Mouse (Mus musculus) thymus, postnatal 10 days (tissue): ENCODE data around the gene Ntf5.
A peak's percentile ranks its signal among the peaks of the same experiment; 100 is the strongest.

Experiments
- DNase-seq, 2 experiments: peaks; one replicate each; pipeline ENCODE4 v3.0.0; 2021; ENCODE audit warnings: low spot score in 2 of 2

Gene Ntf5

DNA sequence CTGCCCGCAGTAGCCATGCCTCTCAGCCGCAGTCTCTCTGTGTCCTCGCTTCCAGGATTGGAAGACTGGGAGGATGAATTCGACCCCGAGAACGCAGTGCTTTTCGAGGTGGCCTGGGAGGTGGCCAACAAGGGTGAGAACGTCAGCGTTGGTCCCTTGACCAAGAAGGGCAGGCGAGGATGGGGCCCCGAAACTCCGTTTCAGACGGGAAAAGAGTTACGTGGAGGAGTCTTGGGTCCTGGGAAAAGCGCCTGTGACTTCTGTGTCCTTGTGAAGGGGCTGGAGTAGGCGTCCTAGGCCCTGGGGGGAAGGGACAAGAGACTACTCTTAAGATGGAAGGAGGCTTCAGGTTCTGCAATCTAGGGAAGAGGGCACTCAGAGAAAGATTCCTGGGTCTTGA is 21.5 kb downstream of the Ntf5 start:
- DNase-seq = no peak

DNA sequence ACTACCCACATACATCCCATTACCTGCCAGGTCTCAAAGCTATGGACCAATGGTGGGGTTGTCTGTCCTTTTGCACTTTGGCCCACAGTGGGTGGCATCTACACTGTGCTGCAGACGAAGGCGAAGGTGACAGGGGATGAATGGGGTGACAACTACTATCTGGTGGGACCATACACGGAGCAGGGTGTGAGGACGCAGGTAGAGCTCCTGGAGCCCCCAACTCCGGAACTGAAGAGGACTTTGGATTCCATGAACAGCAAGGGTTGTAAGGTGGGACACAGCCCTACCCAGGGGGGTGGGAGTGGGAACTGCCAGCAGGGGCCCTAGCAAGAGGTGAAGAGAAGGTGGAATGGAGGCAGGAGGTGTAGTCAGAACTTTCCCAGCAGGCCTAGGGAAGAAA is 22.9 kb downstream of the Ntf5 start:
- DNase-seq = no peak

DNA sequence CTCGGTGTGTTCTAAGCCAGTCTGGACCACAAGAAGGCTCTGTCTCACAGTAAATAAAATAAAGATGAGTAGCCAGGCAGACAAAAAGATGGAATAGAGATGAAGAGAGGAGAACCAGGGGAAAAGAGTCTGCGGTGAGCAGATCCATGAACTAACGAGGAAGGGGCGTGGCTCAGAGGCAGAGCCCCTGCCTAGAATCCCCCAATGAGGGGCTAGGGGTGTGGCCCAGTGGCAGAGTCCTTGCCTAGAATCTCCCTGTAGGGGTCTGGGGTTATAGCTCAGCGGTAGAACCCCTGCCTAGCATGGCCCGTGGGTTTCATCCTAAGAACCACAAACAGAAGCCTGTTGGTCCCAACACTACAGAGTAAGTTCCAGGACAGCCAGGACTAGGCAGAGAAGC is 23.6 kb downstream of the Ntf5 start:
- DNase-seq = no peak

DNA sequence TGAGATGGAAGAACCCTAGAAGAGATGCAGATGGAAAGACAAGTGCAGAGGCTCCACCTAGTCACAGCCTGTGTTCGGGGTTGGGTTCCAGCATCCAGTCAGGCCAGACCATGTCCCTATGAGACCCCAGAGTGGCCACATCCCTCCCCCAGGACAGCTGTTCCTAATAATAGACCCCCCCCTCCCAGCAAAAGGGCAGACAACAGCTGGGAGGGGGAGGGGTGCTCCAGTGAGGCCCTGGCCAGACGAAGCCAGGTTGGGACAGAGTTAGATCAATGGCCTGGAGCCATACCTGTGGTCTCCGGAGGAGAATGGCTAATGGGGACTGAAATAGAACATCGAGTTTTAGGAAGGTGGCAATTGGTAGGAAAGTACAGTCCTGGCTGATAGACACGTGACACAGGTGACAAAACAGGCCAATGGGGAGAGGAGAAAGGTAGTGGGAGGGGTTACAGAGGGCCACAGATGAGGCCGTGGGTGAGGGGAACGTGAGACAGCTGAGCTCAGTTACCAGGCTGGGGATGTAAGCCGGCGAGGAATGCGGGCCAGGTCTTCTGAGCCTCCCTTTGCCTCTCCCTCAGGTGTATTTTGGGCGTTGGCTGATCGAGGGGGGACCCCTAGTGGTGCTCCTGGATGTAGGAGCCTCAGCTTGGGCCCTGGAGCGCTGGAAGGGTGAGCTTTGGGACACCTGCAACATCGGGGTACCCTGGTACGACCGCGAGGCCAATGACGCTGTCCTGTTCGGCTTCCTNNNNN is 24.2 kb downstream of the Ntf5 start, which contains the start of gene Ruvbl2:
Gene Ruvbl2, minus strand, starts transcription at position 576 of the 756 bp plus-strand sequence.
- no peak for DNase-seq

DNA sequence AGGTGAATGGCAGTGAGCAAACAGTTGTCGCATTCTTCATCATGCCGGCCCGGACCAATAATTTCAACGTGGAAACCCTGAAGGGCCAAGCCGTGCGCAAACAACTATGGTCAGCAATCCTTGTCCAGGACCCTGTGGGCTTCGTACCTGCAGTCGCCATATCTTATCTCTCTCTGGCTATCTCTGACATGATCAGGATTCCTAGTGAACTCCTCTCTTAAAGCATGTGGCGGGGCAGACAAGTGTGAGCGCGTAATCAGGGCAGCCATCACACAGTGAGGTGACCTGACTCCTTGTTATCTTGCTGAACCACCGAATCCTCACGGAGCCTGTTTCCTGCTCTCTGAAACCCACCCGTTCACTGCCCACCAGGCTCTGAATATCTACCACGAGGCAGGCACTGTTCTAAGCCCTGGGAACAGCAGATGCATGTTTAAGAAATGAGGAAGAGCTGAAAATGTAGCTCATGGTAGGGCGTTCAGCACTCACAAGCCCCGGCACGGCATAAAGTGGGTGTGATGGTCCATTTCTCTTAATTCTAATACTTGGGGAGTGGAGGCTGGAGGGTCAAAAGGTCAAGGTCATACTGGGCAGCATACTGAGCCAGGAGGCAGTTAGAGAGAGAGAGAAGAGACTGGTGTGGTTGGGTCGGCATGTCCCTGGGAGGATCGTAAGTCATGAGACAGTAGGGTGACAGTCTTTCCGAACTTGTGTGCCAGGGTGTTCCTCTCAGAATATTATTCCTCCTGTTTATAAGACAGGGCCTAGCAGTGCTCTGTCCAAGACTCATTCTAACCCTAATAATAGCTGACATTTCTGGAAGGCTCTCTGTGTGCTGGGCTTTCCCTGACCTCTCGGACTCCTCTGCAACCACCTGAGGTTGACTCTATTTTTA is 30.3 kb downstream of the Ntf5 start:
- no peak for DNase-seq

DNA sequence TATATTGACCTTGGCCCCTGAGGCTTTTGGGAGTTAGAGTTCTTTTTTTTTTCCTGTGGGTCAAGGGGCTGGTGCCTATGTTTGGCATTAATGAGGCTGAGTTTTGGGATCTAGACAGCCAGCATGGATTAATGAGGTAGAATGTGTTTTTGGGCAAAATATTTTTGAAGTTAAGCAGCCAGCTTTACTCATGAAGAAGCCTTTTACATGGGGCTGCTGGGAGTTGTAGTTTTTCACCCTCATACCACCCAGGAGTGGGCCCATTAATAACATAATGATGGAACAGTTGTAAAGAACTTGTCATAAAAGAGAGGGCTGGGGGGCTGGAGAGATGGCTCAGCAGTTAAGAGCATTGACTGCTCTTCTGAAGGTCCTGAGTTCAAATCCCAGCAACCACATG is 33.1 kb downstream of the Ntf5 start:
- DNase-seq = no peak

DNA sequence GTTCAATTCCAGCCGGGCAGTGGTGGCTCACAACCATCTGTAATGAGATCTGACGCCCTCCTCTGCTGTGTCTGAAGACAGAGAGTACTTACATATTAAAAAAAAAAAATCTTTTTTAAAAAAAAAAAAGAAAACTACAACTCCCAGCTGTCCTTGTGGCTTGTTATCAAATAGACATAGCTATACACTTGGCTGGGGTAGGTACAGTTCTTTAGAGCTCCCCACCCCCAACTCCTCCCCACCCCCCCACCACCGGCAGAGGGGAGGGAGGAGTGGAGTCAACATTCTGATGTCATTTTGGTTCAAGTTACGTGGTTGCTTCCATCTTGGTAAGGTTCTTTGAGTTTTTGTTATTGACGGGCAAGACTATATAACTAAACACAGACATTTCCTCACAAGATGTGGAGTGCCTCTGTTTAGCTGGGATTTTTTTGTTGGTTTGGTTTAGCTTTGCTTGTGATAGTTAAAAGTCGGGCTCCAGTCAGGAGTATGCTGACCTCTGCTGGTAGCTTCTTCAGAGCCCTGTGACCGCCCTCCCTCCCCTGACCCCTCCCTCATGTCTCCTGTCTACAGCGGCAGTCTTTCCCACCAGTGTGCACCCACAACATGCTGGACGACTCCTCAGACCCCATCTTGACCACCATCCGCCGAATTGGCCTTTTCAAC is 34.0 kb downstream of the Ntf5 start:
- DNase-seq = no peak

DNA sequence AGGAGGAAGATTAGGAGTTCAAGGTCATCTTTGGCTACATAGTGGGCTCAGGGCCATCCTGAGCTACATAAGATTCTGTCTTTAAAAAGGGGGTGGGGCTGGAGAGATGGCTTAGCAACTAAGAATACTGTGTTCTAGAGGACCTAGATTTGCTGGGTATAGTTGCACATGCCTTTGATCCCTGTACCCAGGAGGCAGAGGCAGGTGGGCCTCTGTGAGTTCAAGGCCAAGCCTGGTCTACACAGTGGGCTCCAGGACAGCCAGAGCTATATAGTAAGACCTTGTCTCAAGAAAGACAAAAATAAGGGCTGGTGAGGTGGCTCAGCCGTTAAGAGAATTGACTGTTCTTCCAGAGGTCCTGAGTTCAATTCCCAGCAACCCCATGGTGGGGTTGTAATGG is 36.5 kb downstream of the Ntf5 start:
- DNase-seq = no peak

DNA sequence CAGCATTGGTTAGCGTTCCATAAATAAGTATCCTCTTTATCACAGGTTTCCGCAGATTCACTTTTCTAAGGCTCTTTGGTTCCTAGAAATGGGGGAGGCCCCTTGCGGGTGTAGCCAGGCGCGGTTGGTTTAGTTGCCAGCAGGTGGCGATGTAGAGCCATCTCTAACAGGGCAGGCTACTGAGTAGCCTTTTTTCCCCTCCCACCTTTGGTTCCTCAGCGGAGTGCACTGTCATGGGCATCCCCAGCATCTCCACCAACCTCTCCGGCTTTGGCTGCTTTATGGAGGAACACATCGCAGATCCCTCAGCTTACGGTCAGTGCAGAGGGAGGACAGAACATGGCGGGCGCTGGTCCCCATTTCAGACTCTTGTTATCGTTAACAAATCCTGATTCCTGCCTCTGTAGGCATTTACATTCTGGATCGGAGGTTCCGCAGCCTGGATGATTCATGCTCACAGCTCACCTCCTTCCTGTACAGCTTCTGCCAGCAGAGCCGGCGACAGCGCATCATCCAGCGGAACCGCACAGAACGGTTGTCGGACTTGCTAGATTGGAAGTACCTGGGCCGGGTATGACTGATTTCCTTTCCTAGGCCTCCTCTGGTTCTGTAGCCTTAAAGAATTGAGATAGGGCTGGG is 38.0 kb downstream of the Ntf5 start:
- DNase-seq = peak; percentile 73 to 87

DNA sequence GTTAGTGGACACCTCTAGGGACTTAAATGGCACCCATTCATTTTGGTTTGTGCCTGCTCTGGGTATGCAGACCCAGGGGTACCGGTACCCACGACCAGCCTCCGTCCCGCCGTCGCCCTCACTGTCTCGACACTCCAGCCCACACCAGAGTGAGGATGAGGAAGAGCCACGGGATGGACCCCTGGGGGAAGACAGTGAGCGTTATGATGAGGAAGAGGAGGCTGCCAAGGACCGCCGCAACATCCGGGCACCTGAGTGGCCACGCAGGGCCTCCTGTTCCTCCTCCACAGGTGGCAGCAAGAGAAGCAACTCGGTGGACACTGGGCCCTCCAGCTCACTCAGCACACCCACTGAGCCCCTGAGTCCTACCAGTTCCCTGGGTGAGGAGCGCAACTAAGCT is 41.5 kb downstream of the Ntf5 start:
- DNase-seq = no peak

DNA sequence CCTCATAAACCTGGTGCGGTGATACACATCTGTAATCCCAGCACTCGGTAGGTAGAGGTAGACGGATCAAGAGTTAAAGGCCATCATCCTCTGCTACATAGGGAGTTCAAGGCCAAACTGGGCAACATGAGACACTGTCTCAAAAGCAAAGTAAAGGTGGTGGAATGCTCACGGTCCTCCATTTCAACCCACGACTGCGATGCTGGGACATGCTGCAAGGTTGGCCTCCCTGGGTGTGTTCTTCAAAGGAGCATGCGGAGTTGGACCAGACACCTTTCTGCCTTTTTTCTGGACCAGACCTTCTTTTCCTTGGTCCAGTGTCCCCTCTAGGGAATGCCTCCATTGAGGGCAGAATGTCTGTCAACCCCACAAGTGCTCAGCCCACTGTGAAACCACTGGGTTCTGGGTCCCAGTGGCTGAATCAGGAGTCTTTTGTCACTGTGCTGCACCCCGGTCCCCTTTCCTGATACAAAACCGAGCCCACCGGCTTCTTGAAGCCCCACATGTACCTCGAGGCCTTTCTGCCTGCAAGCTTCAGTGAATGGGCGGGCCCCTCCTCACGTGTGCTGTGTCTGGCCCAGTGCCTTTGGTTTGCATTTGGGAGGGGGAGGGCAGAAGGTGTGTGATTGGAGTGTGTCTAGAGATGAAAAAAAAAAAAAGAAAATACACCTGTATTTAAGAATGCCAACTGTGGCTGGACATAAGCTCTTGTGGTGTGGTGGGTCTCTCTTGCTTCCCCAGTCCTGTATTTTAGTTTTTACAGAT is 42.6 kb downstream of the Ntf5 start:
- DNase-seq = no peak

DNA sequence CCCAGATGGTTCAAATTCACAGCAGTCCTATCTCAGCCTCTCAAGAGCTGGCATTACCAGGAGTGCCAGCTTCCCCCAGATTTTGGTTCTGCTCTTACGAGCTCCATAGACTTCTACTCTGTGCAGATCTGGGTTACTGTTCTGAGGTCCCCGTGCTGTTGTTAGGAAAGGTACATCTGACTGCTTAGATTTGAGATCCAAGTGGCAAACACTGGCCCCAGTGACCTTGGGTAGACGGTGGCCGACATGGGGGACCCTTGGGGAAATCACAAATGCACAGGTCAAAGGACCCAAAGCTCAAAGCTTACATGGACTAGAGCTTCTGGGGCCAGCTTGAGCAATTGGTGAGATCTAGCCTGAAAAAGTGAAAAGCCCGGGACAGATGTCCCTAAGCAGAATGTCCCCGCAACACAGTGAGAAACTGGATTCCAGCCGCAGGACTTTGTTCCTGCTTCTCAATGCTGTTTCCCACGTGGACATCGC is 43.3 kb downstream of the Ntf5 start:
- no peak for DNase-seq

DNA sequence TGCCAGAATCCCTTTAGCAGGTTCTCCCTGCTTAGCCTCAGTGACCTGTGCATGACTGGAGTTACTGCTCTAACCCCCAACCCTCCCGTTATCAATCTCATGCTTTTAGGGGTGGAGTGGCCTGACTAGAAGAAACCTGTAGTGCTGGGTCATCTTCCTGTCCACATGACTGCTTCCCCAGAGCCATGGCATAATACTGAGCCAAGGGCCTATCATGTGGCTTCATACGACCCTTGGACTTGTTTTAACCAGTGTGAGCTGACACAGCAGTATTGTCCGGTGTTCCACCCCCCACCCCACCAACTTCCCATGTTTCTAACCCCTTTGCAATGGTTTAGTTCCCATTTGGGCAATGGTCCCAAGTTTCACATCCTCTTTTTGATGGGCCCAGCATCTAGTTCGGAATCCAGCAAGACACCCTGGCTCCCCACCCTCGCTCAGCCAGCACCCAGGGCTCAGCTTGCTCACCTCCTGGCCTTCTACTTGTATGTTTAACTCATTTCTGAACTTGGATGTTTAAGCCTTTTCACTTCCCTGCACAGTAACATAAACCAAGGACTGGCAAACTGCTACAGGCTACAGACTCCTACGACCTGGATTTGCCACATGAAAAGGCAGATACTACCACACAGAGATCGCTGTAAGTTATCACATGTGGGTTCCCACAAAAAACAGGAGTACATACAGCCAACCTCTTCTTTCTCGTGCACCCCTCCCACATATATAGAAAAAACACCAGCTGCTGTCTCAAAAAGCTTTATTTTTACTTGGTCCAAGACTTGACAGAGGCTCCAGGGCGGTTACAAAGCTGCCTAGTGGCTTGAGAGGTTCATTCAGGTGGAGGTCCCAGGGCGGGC is 43.9 kb downstream of the Ntf5 start:
- DNase-seq = no peak

DNA sequence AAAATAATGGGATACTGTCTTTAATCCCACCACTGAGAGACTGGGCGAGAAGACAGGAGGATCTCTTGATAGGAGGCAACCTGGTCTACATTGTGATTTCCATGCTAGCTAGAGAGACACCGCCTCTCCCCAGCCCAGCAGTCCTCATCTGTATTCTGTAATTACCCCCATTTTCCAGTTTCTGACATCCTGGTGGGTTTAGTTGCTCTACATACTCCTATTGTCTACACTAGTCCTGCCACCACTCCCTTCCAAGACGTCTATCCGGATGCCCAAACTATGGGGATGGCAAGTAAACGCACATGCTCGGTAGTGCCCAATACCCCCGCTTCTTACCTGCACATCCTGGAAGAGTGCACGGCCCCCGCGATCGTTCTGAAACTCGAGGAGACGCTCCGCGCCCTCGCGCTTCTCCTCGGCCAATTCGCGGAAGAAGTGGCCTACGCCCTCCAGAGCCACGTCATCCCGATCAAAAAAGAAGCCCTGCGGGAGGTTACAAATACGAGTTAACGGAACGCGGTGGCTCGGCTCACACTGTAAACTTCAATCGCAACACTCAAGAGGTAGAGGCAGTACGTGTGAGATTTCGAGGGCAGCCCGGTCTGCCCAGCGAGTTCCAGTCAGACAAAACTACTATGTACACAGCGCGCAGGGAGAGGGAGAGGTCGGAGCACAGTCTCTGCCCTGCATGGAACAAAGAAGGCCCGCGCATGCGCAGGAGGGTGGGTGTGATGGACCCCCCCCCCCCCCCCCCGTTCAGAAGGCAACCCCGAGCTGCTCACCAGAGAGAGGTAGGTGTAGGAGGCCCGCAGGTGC is 45.5 kb downstream of the Ntf5 start:
- peak; percentile 76 to 89 for DNase-seq

DNA sequence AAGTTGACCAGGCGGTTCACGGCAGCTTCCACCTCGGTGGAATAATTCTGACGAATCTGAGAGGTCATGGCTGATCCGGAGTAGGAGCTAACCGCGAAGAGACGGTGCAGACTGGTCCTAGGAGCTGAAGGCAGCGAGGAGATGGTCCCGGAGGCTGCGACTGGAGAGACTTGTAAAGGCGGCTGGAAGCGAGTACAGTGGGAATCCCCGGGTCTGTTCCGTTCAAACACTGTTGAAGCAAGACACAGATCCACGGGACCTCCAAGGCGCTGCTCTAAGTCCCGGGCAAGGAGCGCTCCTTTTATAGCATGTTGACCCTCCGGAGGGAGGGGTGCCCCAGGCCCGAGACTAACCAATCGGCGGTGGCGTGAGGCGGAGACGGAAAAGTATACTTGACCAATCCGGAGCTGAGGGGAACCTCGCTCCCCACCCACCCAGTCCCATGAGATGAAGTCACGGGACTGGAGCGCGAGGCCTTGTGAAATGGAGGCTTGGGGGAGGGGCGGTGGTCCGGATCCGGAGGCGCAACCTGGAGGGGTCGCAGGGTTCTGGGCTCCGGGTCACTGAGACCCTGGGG is 46.2 kb downstream of the Ntf5 start, which contains the start of gene Ftl1:
Gene Ftl1, minus strand, starts transcription at position 321 of the 577 bp plus-strand sequence.
- peak; percentile 96 to 98 for DNase-seq

DNA sequence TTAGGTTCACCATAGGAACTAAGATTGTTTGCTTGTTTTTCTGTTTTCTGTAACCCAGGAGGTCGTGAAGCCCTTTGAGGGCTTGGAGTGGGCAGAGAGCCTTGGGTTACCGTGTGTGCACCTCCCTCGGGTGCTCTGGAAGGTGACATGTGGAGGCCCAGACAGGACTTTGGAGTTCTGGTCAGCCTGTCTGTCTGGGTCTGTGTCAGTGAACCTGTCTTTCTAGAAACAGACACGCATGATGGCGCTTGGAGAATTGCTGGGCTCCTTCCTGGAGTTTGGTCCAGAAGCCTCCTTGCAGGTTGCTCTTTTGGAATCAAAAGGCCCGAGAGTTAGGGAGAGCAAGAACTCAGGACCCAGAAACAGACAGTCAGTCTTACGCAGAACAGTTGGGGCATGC is 46.9 kb downstream of the Ntf5 start:
- no peak for DNase-seq

DNA sequence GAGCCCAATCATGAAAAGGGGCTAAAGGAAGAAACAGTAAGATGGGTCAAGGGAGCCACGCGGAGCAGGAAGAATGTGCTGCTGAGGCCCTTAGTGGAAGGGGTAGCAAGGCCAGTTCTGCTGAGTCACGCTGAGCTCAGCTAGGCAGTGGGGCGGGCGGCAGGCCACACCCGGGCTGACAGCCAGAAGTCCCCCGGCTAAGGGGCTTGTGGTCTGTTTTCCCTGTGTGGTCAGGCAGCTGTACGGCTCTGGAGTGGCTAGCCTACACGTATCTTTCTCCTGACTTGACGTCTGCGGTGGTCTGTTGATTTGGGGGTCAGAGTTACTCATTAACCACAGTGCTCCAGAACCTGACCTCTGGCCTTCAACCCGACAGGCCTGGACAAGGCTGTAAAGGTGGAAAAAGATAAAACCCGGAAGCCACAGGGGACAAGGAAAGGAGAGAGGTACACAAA is 47.4 kb downstream of the Ntf5 start:
- no peak for DNase-seq

DNA sequence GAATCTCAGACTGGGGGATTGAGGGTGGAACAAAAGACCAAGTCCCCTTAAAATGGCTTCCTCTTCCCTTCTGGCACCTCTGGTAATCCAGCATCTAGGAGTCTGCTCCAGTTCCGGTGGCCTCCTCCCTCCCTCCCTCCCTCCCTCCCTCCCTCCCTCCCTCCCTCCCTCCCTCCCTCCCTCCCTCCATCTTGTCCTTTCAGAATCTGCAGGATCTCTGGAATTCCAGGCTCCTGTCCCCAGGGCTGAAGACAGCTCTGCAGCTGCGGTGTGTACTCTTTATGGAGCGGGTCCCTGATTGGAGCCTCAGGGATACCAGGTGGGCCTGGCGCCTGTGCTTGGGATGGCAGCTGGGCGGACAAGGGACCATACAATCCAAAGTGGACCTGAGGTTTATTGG is 47.8 kb downstream of the Ntf5 start:
- DNase-seq = no peak

DNA sequence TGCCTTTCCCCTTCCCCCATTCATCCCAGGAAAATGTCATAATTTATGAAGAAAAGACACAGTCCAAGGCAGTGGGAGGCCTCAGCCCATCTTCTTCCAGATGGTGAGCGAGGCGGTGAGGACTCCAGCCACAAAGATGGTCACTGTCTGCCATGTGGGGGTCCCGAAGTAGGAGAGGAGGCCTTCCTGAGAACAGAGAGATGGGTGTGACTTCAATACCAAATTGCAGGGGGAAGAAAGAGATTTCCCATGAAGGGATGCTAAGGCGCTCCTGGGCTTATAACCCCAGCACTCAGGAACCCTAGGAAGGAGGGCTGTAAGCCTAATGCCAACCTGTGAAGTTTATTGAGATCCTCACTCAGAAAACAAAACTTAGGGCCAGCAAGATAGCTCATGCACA is 48.3 kb downstream of the Ntf5 start:
- DNase-seq = no peak
